Mouse (Mus musculus): ENCODE measurements around the gene Btbd9. TPM values are rescaled to one million over a fixed set of nuclear protein-coding genes. Genes with fewer than 3 reads are reported as not detected.

Gene Btbd9
- polyA plus RNA-seq, 1 experiment: 43.5 TPM

DNA sequence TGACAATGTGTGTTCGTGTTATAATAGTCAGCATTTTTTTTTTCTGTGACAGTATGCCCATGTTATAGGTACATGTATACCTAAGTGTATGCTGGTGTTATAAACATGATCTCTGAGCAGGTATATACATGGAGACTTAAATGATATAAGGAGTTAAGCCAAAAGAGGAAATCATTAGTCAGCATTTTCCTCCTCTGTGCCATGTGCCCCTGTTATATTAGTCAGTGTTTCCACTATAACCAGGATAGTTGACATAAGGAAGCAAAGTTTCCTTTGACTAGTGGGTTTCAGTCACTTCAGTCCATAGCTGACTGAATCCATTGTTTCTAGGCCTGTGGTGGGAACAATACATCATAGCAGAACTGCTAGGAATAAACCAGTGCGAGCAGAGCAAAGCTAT is 81.1 kb downstream of the Btbd9 start:
- no peak overlapping the region for H3K27ac ChIP-seq (ENCODE audit: insufficient read depth, low read length)
- no peak overlapping the region for H3K4me3 ChIP-seq (ENCODE audit: insufficient read depth, low read length)
- TF ChIP-seq CTCF (IDR thresholded peaks at IDR 0.05; ENCODE audit: extremely low read depth, insufficient read depth, low read length) (no peak), POLR2A (IDR thresholded peaks at IDR 0.05; ENCODE audit: extremely low read depth, insufficient read depth, low read length) (no peak)
- peaks cover 6% of the 10 kb centered on the region for H3K4me1 ChIP-seq (ENCODE audit: control insufficient read depth, insufficient read depth, low read length)

DNA sequence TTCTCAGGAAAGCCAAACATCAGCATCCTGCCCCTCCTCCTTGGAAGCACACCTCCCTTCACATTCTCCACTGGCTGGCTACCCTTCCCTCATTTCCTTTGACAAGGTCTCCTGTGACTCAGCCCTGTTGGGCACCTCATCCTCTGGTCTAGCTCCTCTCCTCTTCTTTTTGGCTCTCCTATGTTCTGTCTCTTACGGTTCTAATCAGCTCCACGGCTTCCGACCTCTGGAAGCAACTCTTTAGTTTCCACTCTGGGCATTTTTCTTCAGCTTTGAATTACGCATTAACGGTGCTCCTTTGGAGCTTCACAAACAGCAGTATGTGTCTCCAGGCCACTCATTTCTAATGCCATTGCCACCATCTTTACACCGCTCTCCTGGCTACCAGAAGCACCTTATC is 82.8 kb downstream of the Btbd9 start:
- no peak for TF ChIP-seq CTCF (IDR thresholded peaks at IDR 0.05; ENCODE audit: extremely low read depth, insufficient read depth, low read length)
- TF ChIP-seq POLR2A (IDR thresholded peaks at IDR 0.05; ENCODE audit: extremely low read depth, insufficient read depth, low read length): no peak
- H3K4me1 ChIP-seq (ENCODE audit: control insufficient read depth, insufficient read depth, low read length): peaks cover 4% of the 10 kb centered on the region
- H3K4me3 ChIP-seq (ENCODE audit: insufficient read depth, low read length): no peak overlapping the region
- H3K27ac ChIP-seq (ENCODE audit: insufficient read depth, low read length): no peak overlapping the region

DNA sequence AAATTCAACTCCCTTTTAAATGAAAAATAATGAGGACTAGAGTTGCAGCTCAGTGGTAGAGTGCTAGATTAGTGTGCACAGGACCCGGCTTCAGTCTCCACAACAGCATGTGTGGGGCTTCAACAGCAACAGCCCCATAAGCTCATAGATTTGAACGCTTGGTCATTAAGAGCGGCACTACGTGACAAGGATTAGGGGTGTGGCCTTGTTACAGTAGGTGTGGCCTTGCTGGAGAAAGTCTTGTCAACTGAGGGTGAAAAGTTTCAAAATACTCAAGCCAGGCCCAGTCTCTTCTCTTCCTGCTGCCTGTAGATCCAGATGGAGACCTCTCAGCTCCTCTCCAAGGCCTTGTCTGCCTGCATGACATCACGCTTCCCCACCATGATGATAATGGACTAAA is 84.1 kb downstream of the Btbd9 start:
- Histone ChIP-seq H3K4me3 (ENCODE audit: insufficient read depth, low read length) (no peak overlapping the region), H3K27ac (ENCODE audit: insufficient read depth, low read length) (no peak overlapping the region), H3K4me1 (ENCODE audit: control insufficient read depth, insufficient read depth, low read length) (no peaks in the 10 kb centered on the region)
- TF ChIP-seq CTCF (IDR thresholded peaks at IDR 0.05; ENCODE audit: extremely low read depth, insufficient read depth, low read length): no peak
- no peak for TF ChIP-seq POLR2A (IDR thresholded peaks at IDR 0.05; ENCODE audit: extremely low read depth, insufficient read depth, low read length)

DNA sequence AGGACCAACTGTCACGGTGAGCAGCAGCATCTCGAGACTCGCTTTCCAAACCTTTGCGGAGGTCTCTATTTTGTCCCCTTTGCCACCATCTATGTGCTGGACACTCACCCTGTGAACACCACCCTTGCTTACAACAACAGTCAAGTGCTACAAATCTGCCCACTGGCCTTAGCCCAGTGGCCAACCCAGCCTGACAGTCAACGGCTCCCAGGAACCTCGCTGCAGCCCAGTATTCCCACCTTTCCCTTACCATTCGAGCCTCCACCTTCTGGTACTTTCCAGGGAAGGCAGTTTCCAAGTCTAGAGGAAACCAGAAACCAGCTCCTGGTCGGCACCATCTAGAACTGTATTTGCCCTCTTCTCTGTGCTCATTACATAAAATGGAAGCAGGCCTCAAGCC is 84.7 kb downstream of the Btbd9 start:
- TF ChIP-seq CTCF (IDR thresholded peaks at IDR 0.05; ENCODE audit: extremely low read depth, insufficient read depth, low read length): no peak
- no peak for TF ChIP-seq POLR2A (IDR thresholded peaks at IDR 0.05; ENCODE audit: extremely low read depth, insufficient read depth, low read length)
- Histone ChIP-seq H3K4me3 (ENCODE audit: insufficient read depth, low read length) (no peak overlapping the region), H3K4me1 (ENCODE audit: control insufficient read depth, insufficient read depth, low read length) (no peaks in the 10 kb centered on the region), H3K27ac (ENCODE audit: insufficient read depth, low read length) (no peak overlapping the region)

DNA sequence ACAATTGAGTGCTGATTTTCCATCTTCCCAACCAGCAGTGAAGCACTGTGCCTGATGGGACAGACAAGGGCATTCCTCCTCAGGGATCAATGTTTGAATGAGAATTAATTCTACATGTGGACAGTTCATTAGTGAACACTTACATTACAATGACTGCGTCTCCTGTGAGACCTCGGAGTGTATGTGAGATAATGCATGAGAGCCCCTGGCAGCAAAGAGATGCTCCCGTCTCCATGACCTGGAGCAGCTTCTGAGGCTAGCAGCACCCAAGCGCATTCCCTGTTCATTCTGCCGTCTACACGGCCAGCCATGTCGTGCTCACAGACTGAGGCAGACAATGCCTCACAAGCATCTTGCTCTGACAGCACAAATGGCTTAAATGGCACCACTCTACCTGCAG is 85.7 kb downstream of the Btbd9 start:
- TF ChIP-seq POLR2A (IDR thresholded peaks at IDR 0.05; ENCODE audit: extremely low read depth, insufficient read depth, low read length): no peak
- no peak for TF ChIP-seq CTCF (IDR thresholded peaks at IDR 0.05; ENCODE audit: extremely low read depth, insufficient read depth, low read length)

DNA sequence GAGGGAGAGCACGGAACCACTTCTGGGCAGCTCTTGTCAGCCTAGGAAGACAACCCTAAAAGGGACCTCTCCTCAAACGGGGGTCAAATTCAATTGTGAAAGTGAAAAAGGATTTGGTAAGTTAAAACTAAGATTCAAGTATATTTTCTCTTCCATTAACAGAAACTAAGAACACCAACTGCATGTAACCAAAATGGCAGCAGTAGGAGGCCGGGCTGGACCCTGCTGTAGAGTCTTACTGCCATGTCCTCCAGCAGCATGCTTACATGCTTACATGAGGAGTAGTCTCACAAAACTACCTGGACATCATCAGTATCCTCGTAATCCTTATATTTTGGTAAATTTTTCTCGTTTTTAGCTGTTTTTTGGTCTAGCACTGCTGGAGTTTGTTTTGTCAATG is 86.2 kb downstream of the Btbd9 start:
- no peak overlapping the region for H3K27ac ChIP-seq (ENCODE audit: insufficient read depth, low read length)
- TF ChIP-seq CTCF (IDR thresholded peaks at IDR 0.05; ENCODE audit: extremely low read depth, insufficient read depth, low read length) (no peak), POLR2A (IDR thresholded peaks at IDR 0.05; ENCODE audit: extremely low read depth, insufficient read depth, low read length) (no peak)

More for the DNA sequence above, 85.7 kb downstream of the Btbd9 start:
- Histone ChIP-seq H3K4me1 (ENCODE audit: control insufficient read depth, insufficient read depth, low read length) (no peaks in the 10 kb centered on the region), H3K4me3 (ENCODE audit: insufficient read depth, low read length) (no peak overlapping the region), H3K27ac (ENCODE audit: insufficient read depth, low read length) (no peak overlapping the region)

DNA sequence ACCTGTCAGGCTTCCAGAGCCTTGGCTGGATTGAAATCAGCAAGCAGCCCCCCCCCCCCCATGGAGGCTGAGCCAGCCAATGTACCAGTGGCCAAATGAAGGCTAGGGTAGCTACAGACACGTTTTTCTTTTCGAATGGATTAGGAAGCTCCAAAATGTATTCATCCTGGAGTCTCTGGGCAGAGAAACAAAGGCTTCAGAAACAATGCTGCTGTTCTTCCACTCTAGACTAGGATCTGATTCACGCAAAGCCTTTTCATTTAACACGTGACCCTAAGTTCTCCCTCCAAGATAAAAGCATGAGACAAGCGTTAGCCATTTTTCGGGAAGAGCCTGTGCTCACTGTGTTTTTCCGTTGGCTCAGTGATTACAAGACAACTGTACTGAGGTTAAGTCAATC is 86.7 kb downstream of the Btbd9 start:
- H3K4me3 ChIP-seq (ENCODE audit: insufficient read depth, low read length): no peak overlapping the region
- no peaks in the 10 kb centered on the region for H3K4me1 ChIP-seq (ENCODE audit: control insufficient read depth, insufficient read depth, low read length)
- TF ChIP-seq POLR2A (IDR thresholded peaks at IDR 0.05; ENCODE audit: extremely low read depth, insufficient read depth, low read length) (no peak), CTCF (IDR thresholded peaks at IDR 0.05; ENCODE audit: extremely low read depth, insufficient read depth, low read length) (no peak)
- no peak overlapping the region for H3K27ac ChIP-seq (ENCODE audit: insufficient read depth, low read length)

More for the DNA sequence above, 86.2 kb downstream of the Btbd9 start:
- Histone ChIP-seq H3K4me1 (ENCODE audit: control insufficient read depth, insufficient read depth, low read length) (no peaks in the 10 kb centered on the region), H3K4me3 (ENCODE audit: insufficient read depth, low read length) (no peak overlapping the region)

DNA sequence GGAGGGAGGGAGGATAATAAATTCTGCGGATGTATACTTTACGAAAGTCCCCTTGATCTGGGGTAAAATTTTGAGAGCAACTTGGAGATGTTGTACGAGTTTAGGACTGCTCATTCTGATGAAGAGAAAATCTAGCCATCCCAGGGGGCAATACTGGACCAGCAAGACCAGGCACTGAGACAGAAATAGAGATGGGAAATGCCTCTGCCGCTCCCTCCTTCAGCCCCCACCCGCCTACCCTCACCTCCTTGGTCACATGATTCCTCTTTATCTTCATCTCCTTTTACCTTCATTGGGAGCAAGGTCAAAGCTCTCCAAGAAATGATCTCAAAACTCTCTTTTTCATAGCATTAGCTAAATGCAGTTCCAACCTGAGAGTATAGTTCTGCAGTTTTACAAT is 88.6 kb downstream of the Btbd9 start:
- no peak overlapping the region for H3K27ac ChIP-seq (ENCODE audit: insufficient read depth, low read length)
- H3K4me3 ChIP-seq (ENCODE audit: insufficient read depth, low read length): no peak overlapping the region
- no peaks in the 10 kb centered on the region for H3K4me1 ChIP-seq (ENCODE audit: control insufficient read depth, insufficient read depth, low read length)
- no peak for TF ChIP-seq POLR2A (IDR thresholded peaks at IDR 0.05; ENCODE audit: extremely low read depth, insufficient read depth, low read length)
- TF ChIP-seq CTCF (IDR thresholded peaks at IDR 0.05; ENCODE audit: extremely low read depth, insufficient read depth, low read length): no peak

DNA sequence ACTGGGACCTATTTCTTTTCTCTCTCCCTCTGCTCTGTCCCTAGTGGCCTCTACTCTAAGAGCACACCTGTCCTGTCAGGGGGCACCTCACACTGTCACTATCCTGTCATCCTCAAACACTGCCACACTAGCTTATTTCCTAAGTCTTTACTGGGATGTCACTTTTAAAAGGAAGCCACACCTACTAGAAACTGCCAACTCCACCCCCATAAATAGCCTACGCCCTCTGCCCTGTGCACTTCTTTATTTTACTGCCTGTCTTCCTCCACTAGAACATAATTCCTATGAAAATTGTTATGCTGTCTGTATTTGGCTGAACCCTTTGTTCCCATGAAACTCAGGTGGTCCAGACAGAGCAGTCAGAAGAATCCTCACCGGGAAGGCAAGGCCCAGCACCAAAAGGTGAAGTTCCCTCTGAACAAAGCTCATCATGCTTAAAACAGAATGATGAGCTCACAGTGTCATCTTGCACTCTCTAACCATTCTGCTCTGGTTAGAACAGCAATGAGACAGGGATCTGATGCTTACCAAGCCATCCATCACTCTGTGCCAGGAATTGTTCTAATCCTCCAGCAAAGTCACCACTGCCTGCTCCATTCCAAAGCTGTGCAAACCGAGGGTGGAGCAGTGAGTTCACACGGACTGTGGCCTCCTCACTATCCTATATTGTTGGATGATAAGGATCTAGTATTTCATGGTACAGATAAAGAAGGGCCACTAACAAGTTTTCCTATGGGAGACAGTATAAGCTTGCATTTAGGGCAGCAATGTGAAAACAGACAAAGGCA is 91.0 kb downstream of the Btbd9 start:
- TF ChIP-seq POLR2A (IDR thresholded peaks at IDR 0.05; ENCODE audit: extremely low read depth, insufficient read depth, low read length) (no peak), CTCF (IDR thresholded peaks at IDR 0.05; ENCODE audit: extremely low read depth, insufficient read depth, low read length) (no peak)
- Histone ChIP-seq H3K4me1 (ENCODE audit: control insufficient read depth, insufficient read depth, low read length) (no peaks in the 10 kb centered on the region), H3K27ac (ENCODE audit: insufficient read depth, low read length) (no peak overlapping the region), H3K4me3 (ENCODE audit: insufficient read depth, low read length) (no peak overlapping the region)

DNA sequence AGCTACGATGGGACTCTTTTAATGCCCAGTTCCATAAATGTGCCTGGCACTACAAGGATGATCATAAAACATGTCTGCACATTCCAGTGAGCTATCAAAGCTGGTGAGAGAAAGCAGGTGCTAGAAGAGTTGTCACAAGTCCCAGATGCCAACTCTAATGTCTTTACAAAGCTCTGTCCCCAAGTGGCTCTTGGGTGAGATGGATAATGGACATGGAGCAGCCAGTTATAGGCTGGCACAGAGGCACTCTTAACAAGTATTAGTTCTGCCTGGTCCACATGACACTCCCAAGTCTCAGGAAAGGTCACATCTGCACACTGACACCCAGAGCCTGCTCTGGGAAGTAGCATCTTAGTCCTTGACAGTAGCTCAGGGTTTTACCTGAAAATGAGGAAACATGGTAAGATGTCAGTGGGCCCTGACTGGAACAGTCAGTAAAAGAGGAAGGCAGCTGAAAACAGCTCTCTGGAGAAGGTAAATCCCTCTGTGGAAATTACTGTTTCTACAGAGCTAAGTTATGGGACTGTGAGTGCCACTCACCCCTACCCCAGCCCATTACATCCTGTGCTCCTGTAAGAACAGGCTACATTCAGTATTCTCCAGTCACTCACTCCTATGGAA is 91.7 kb downstream of the Btbd9 start:
- H3K4me1 ChIP-seq (ENCODE audit: control insufficient read depth, insufficient read depth, low read length): no peaks in the 10 kb centered on the region
- TF ChIP-seq CTCF (IDR thresholded peaks at IDR 0.05; ENCODE audit: extremely low read depth, insufficient read depth, low read length): no peak
- TF ChIP-seq POLR2A (IDR thresholded peaks at IDR 0.05; ENCODE audit: extremely low read depth, insufficient read depth, low read length): no peak
- H3K4me3 ChIP-seq (ENCODE audit: insufficient read depth, low read length): no peak overlapping the region
- H3K27ac ChIP-seq (ENCODE audit: insufficient read depth, low read length): no peak overlapping the region
